Mouse (Mus musculus) brain, embryonic 14.5 days (tissue): ENCODE measurements around the gene Ehbp1l1. TPM values are rescaled to one million over a fixed set of nuclear protein-coding genes. Genes with fewer than 3 reads are reported as not detected.

ENCODE experiments used
- DNase-seq: peaks from one replicate; pipeline ENCODE4 v3.0.0-alpha.2; 2011; ENCODE audit warnings: low read depth
- CTCF ChIP-seq: fragments of 200-500 bp; IDR thresholded peaks from 2 replicates; pipeline ENCODE4 v1.5.1; 2012; ENCODE audit warnings: inconsistent platforms, mild to moderate bottlenecking, moderate library complexity, borderline replicate concordance; ENCODE audit not compliant: insufficient read depth, insufficient read length; ENCODE audit errors: extremely low read depth
- POLR2A ChIP-seq: fragments of 200-500 bp; IDR thresholded peaks from 2 replicates; pipeline ENCODE4 v1.6.1; 2012; ENCODE audit warnings: mild to moderate bottlenecking, inconsistent platforms, borderline replicate concordance; ENCODE audit not compliant: poor library complexity, insufficient read depth, insufficient read length, severe bottlenecking; ENCODE audit errors: extremely low read depth
- polyA plus RNA-seq: library from polyadenylated mRNA; depleted of rRNA; stranded (reverse); fragments of >200 nt; gene quantifications from 2 replicates; pipeline ENCODE4 v1.2.3, GENCODE M21; 2012

The Ehbp1l1 gene
- polyA plus RNA-seq, 1 experiment = 18.3 TPM

DNA sequence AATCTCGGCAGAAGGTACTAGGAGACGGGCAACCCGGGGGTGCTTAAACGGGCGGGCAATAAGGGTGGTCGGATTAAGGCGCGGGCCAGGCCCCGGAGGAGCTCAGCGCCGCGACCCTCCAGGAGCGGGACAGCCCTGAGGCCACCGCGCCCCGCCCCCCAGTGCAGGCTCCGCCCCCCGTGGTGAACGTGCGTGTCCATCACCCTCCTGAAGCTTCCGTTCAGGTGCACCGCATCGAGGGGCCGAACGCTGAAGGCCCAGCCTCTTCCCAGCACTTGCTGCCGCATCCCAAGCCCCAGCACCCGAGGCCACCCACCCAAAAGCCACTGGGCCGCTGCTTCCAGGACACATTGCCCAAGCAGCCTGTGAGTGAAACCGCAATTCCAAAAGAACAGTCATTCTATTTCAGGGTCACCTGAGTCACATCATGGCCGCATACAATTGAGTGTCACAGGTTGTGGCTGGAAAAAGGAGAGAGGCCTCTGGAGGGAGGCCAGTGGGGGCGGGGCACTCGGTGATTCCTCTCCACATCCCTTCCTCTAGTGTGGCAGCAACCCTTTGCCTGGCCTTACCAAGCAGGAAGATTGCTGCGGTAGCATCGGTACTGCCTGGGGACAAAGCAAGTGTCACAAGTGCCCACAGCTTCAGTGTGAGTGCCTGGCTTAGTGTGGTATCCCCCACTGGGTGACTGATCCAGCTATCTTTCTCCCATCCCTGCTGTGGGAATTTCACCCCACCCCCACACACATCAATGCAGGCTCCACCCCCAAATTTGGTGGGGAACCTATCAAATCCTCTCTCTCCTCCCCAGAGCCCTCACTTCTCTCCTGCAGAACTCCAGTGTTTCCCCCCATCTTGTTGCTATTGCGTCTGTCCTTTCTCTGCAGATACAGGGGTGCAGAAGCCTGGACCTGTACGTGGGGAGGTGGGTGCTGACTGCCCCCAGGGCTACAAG lies 19.9 kb upstream of the Ehbp1l1 start:
- DNase-seq = peak; percentile 34
- TF ChIP-seq CTCF (no peak), POLR2A (no peak)

DNA sequence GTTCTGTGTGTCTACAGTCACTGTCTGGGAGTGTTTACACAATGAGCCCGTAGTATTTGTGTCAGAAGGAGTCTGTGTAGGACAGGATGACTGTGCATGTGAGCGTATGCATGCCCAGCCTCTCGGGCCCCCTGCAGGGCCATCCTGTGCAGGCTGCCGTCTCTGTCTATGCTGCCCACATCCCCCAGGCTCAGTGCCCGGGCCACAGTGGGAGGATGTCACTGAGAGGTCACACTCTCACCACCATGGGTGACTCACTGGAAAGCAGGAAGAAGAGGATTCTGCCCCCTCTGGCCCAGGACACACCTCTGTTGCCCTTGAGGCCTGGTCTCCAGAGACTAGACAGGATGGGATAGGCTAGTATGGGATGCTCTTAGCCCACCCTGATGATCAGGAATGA lies 17.5 kb upstream of the Ehbp1l1 start:
- DNase-seq = no peak
- TF ChIP-seq POLR2A (no peak), CTCF (no peak)

GRCm38 (mm10) chr19:5742241-5742641 lies 16.1 kb upstream of the Ehbp1l1 start:
- DNase-seq = peak; percentile 39

DNA sequence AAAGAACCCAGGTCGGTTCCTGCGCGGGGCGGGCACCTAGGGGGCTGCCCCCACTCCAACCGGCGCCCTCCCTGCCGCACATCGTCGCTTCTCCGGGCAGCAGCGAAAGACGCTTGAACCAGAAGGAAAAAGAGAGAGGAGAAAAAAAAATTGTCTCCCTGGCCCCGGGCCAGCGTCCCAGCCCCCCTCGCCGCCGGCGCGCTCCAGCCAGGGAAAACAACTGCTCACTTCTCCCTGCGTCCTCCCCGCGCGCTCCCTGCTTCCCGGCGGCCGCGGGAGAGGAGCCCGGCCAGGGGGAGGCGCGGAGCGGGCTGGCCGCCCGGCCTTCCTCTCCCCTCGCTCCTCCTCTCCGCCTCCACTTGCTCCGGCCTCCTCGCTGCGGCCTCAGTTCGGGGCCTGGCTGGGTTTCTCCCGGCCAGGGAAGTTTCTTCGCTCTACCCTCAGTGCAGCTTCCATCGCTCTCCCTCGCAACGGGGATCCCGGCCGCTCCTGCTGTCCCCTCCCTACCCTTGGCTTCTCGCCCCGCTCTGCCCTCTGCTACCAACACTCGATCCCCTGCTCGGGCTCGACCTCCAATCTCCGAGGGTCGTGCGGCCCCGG lies 15.6 kb upstream of the Ehbp1l1 start:
- no peak for TF ChIP-seq CTCF
- TF ChIP-seq POLR2A = peak; percentile 68
- peak; percentile 90 for DNase-seq

More at GRCm38 (mm10) chr19:5742241-5742641, 16.1 kb upstream of the Ehbp1l1 start:
- TF ChIP-seq POLR2A (no peak), CTCF (no peak)

DNA sequence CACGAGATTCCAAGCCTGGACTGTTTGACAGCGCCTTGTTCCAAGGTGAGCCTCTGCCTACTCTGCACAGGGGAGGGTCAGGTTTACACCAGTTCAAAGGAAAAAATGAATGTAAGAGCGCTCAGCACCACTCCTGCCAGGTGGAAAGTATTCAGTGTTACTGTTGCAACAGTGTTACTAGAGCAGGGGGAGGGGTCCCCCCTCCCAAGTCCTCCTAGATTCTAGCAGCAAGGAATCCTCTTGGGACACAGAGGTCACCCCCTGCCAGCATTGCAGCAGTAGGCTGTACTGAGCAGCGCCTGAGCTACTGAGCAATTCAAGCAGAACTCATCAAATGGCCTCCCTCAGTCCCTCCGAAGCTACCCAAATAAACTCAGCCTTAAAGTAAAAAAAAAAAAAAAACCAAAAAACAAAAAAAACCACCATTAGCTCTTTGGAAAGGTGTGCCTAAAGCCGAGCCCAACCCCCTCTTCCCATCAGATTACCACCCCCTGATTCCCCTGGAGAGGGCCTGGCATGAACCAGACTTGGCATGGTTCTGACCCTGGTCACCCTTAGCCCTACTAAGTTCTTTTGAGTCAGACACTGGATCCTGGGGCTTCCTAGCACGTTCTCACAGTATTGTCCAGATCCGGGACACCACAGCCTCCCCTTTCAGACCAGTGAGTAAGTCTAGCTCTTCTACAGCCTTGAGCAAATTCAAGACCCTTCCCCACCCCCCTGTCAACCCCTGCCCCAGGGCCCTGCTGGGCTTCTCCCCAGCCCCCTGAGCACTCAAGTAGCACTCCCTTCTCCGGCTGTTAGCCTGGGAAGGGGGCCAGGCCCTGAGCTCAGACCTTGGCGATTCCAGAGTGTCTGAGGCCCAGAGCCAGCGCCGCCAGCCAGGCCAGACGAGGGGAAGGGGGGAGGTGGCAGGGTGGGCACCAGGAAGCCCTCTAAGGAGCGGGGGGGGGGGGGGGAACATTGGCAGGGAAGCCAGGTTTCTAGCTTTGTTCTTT lies 14.5 kb upstream of the Ehbp1l1 start, which contains the start of gene Ltbp3:
TSS of gene Ltbp3 (plus strand) at position 585 of the 998 bp plus-strand sequence.
- TF ChIP-seq POLR2A (no peak), CTCF (no peak)
- DNase-seq = peak; percentile 95

DNA sequence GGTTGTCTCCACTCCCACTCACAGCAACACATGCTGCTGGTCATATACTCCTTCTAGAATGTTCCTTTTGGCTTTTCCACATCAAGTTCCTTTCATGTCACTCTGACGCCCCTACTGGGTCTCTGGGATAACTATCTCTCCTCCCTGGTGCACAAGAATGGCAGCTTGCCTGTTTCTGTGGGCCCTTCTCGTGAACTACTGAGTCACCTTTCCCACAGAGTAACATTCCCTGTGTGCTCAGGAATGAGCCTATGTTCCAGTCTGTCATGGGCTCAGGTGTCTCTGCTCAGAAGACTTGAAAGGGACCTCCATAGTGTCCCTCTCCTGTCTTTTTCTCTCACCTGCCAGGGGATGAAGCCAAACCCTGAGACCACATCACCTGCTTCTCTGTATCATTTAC lies 13.3 kb upstream of the Ehbp1l1 start:
- TF ChIP-seq CTCF = no peak
- no peak for TF ChIP-seq POLR2A
- no peak for DNase-seq

DNA sequence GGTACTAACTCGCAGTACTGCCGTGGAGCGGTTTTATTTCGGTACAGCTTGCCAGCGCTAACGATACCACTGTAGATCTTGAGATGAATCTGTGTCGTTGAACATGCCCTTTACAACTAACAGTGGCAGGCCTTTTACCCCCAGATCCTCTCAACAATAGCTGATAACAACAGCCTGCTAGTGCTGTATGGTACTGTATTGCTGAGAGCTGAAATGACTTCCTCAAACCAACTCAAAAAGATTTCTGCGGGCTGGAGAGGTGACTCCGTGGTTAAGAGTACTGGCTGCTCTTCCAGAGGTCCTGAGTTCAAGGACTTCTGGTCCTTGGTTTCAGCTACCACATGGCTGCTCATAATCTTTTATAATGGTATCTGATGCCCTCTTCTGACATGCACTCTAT lies 8.2 kb upstream of the Ehbp1l1 start:
- TF ChIP-seq POLR2A (no peak), CTCF (no peak)
- DNase-seq = no peak

DNA sequence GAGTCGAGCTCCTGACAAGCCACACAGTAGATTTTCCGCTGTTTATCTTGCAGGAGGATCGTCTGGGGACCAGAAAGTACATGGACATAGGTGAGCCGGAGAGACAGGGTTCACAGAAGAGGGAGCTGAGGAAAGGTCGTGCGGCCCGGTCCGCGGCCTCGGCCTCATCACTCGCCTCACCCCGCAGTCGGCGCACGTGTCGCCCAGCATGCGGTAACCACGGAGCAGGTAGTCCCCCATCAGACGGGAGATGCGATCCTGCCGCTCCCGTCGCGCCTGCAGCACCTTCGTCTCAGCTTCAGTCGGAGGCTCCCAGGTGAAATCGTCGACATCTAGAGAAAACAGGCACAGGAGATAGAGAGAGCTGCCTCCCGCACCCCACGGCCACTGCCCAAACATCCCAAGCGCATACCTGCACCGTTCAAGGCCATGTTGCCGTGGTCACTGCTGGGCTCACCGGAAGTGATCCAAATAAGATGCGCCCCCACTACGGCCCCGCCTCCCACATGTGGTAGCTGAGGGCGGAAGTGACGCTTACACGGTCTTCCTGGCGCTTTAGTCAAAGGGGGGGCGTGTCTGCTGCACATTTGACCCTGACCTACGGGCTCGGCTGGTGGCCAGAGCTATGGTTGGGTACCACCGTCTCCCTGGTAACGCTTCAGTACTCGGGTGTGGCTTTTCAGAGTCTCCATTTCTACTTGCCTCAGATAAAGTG lies 5.3 kb upstream of the Ehbp1l1 start:
- DNase-seq = peak; percentile 99
- peak; percentile 49; the same call in 1 of the 2 replicates for TF ChIP-seq POLR2A
- TF ChIP-seq CTCF = no peak

DNA sequence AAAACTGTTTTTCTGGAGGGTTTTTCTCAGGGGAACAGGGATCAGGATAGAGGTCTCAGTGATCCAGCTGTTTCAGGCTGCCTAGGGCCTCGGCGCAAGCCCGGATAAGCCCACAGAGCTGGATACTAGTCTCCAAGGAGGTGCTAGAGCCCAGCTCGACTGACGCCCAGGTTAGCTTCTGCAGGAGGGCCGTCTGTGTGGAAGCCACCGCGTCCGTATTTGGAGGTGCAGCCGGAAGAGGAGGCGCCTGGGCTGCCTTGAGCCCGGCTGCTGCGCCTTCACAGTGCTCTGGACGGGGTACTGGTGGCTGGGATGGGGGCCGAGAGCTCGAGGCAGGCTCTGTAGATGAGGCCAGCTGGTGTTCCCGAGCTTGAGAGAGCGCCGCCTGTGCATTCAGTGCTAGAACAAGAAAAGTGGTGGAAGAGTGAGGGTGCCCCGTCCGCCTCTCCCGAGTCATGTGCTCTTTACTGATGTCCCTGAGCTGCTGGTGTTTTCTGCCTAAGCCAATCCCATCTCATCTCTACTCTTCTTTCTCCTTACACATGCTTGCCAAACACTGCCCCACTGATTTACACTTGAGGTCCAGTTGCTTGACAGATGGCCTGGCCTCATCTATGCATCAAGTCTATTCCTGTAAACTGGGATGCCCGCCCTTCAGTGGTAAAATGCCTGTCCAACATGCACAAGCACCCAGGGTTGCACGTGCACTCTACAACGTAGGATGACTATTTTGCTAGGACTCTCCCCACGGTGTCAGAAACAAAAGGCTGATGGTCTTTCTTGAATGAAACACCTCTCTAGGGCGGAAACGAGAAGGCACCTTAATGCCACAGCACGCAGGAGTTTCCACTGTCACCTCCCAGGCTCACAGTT lies 4.4 kb upstream of the Ehbp1l1 start:
- no peak for DNase-seq
- TF ChIP-seq CTCF (no peak), POLR2A (no peak)
